Mouse (Mus musculus) heart, adult 2 months (tissue): ENCODE measurements at regions not wholly inside any gene's neighbourhood (a gene's known extent, or its start where the extent isn't known, plus 50 kb on each side); places are given as distances from the start of the nearest gene placed in this dataset.
"Not testable (repeated sequence)": the region's sequence is repeated elsewhere in the genome, so short reads cannot be mapped to it uniquely, and the experiment has no call there.

Experiments used
- DNase-seq, 2 experiments: peaks; one replicate each; pipeline ENCODE4 v3.0.0; 2021
- H3K27ac ChIP-seq: fragments of 200-600 bp; 2 replicates; pipeline ENCODE4 v1.8.1; 2022
- H3K27me3 ChIP-seq: fragments of 200-500 bp; 2 replicates; pipeline ENCODE4 v1.6.1; 2012; ENCODE audit warnings: mild to moderate bottlenecking, low read length, inconsistent platforms, mixed read lengths; ENCODE audit not compliant: control insufficient read depth, insufficient read depth
- H3K36me3 ChIP-seq: fragments of 200-500 bp; 2 replicates; pipeline ENCODE4 v1.6.1; 2012; ENCODE audit warnings: low read length, inconsistent platforms; ENCODE audit not compliant: control insufficient read depth, insufficient read depth
- H3K4me1 ChIP-seq: fragments of 200-500 bp; 2 replicates; pipeline ENCODE4 v1.6.1; 2011; ENCODE audit warnings: low read length; ENCODE audit not compliant: control insufficient read depth, insufficient read depth
- H3K4me3 ChIP-seq: fragments of 200-600 bp; 2 replicates; pipeline ENCODE4 v1.8.1; 2022
- H3K79me2 ChIP-seq: fragments of 200-500 bp; replicated peaks from 2 replicates; pipeline ENCODE4 v1.6.1; 2012; ENCODE audit warnings: mild to moderate bottlenecking, inconsistent platforms, low read length, moderate library complexity, mixed read lengths; ENCODE audit not compliant: control insufficient read depth, insufficient read depth
- H3K9ac ChIP-seq: fragments of 200-500 bp; 2 replicates; pipeline ENCODE4 v1.6.1; 2012; ENCODE audit warnings: low read depth, mild to moderate bottlenecking, control low read depth, inconsistent platforms, low read length, mixed read lengths
- CTCF ChIP-seq: fragments of 200-600 bp; IDR thresholded peaks from 2 replicates; pipeline ENCODE4 v1.8.1; 2022; ENCODE audit warnings: antibody characterized with exemption, mild to moderate bottlenecking, moderate library complexity
- EP300 ChIP-seq: fragments of 200-500 bp; IDR thresholded peaks from 2 replicates; pipeline ENCODE4 v1.6.1; 2011; ENCODE audit warnings: low read depth, low read length, control low read depth; ENCODE audit not compliant: insufficient read depth
- POLR2A ChIP-seq: fragments of 200-500 bp; IDR thresholded peaks from 2 replicates; pipeline ENCODE4 v1.6.1; 2011; ENCODE audit warnings: mild to moderate bottlenecking, low read depth, low read length, control low read depth; ENCODE audit not compliant: insufficient read depth
- WGBS: fragments of 180-500 bp; shearing (Covaris S2); methylation state at CpG from one replicate; pipeline ENCODE4 v1.1.7; 2018; 5-methylcytosine and 5-hydroxymethylcytosine counted together
- intact Hi-C: fragments of 180-260 bp; cut with DNase I; formaldehyde crosslinking; loops from one replicate; pipeline ENCODE4 v1.15.1; 2025

DNA sequence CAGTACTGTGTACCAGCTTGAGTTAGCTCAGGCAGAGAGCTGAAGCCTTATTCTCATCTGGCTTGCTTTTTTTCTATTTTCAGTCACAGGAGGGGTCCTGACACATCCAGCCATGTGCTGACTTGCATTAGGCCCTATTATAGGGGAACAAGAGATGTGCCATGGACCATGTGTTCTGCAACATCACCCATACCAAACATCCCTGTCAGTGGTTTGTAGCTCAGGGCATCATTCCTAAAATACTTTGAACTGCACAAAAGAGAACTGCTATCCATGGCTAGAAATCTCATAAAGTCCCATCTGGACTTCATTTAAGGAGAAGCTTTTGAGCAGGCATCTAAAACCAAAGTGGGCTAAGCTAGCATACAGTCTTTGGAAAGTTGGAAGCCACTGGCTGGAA, 304.1 kb downstream of the Sec16b start:
- intact Hi-C loops = no loop called here
- no peak for TF ChIP-seq CTCF
- TF ChIP-seq POLR2A = no peak
- no peak for TF ChIP-seq EP300
- Histone ChIP-seq H3K27ac (no peak overlapping the region), H3K79me2 (no peaks in the 10 kb centered on the region), H3K9ac (no peak overlapping the region), H3K27me3 (no peaks in the 10 kb centered on the region), H3K4me1 (no peaks in the 10 kb centered on the region), H3K36me3 (no peaks in the 10 kb centered on the region), H3K4me3 (no peak overlapping the region)
- DNase-seq = no peak

DNA sequence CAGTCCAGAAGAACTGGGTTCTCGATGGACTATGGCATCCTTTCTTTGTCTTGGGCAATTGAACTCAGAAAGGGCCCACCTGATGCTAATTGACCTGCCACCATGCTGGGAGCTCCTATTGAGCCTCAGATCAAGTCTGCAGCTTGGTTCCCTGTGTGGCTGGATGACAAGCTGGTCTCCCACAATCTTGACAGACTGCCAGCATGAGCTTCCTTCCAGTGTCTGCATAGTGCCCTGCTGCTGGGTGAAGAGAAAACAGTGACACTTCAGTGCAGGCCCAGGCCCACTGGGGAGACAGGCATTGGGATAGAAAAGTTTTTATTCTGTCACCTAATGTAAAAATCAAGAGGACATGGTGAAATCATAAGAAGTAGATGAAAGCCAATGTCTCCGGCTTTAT, 321.4 kb downstream of the Sec16b start:
- TF ChIP-seq CTCF (no peak), EP300 (no peak), POLR2A (no peak)
- H3K27ac ChIP-seq = no peak overlapping the region
- H3K4me3 ChIP-seq = no peak overlapping the region
- no peak for DNase-seq
- intact Hi-C loops = no loop called here
- no peak overlapping the region for H3K9ac ChIP-seq
- H3K4me1 ChIP-seq = no peaks in the 10 kb centered on the region
- H3K79me2 ChIP-seq = no peaks in the 10 kb centered on the region
- no peaks in the 10 kb centered on the region for H3K36me3 ChIP-seq
- 47% methylated on average over 2 of the region's 2 CpGs for WGBS
- H3K27me3 ChIP-seq = no peaks in the 10 kb centered on the region

DNA sequence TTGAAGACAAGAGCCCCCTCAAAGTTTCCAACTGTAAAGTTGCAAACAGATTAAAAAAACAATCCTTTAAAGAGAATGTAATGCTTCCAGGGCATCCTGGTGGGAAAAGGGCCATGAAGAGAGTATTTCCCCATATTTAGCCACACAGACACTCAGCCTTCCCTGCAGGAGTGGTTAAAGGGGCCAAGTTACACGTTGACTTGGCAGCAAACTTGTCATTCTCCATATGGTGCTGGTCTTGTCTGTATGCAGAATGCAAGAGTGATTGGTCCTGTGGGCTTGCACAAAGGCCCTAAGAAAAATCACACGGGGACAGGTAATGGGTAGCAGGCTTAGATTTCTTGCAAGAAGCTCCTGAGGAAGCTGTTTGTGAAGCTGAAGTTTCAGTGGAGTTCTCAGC, 325.0 kb downstream of the Sec16b start:
- intact Hi-C loops = no loop called here
- no peaks in the 10 kb centered on the region for H3K4me1 ChIP-seq
- H3K4me3 ChIP-seq = no peak overlapping the region
- 37% methylated on average over 2 of the region's 2 CpGs for WGBS
- H3K27me3 ChIP-seq = no peaks in the 10 kb centered on the region
- DNase-seq = no peak
- no peaks in the 10 kb centered on the region for H3K36me3 ChIP-seq
- no peaks in the 10 kb centered on the region for H3K79me2 ChIP-seq
- TF ChIP-seq CTCF = no peak
- TF ChIP-seq EP300 = no peak
- TF ChIP-seq POLR2A = no peak
- no peak overlapping the region for H3K9ac ChIP-seq
- no peak overlapping the region for H3K27ac ChIP-seq

DNA sequence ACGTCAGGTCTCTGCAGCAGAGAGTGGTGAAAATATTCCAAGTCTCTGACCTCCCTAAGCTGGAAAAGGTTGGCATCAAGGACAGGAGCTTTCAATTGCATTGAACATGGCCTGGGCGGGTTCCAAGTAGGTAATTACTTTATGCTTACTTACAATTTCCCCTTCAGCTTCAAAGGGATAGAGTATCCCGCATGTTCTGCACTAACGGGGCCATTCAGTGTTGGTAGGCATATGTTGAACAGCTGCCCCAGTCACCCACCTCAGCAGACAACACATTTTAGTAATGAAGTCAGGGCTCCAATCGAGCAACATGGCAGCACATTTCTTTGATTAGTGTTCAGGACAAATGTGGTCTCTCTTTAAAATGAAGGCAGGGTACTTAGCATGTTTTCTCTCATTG, 366.2 kb downstream of the Sec16b start:
- H3K4me3 ChIP-seq = no peak overlapping the region
- no peaks in the 10 kb centered on the region for H3K4me1 ChIP-seq
- no peak for DNase-seq
- 70% methylated on average over 5 of the region's 5 CpGs for WGBS
- no peaks in the 10 kb centered on the region for H3K36me3 ChIP-seq
- H3K27ac ChIP-seq = no peak overlapping the region
- H3K9ac ChIP-seq = no peak overlapping the region
- TF ChIP-seq POLR2A (no peak), EP300 (no peak), CTCF (no peak)
- H3K27me3 ChIP-seq = no peaks in the 10 kb centered on the region
- H3K79me2 ChIP-seq = no peaks in the 10 kb centered on the region
- intact Hi-C loops = no loop called here

DNA sequence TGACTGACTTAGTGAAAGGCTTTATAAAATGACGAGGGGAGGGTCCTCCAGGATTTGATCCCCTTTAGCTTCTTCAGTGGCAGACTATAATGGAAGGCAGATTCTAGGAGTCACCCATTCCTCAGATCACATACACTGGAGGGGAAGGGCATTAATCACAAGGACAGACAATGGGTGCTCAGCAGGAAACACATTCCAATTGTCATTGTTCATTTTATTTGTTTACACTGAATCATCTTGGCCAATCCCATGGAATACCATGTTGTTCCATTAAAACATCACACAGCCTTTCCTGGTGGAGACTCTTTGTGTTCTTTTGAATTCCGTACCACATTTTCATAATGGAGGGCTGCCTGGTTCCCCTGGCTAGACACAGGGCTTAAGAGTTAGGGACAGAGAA, 368.5 kb downstream of the Sec16b start:
- WGBS = 48% methylated on average over 2 of the region's 2 CpGs
- intact Hi-C loops = no loop called here

DNA sequence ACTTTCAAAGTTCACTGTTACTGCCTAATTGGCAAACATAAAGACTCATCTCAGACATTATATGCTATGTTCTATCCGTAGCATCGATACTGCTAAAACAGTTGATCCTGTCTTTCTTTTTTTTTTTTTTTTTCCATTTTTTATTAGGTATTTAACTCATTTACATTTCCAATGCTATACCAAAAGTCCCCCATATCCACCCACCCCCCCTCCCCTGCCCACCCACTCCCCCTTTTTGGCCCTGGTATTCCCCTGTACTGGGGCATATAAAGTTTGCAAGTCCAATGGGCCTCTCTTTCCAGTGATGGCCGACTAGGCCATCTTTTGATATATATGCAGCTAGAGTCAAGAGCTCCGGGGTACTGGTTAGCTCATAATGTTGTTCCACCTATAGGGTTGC, 370.6 kb downstream of the Sec16b start:
- H3K27me3 ChIP-seq, intact Hi-C loops, DNase-seq, H3K79me2 ChIP-seq, H3K4me3 ChIP-seq, H3K4me1 ChIP-seq, H3K36me3 ChIP-seq, H3K27ac ChIP-seq, H3K9ac ChIP-seq: not testable (repeated sequence)
- 92% methylated on average over 2 of the region's 4 CpGs for WGBS

More for the DNA sequence above, 368.5 kb downstream of the Sec16b start:
- Histone ChIP-seq H3K4me3 (no peak overlapping the region), H3K9ac (no peak overlapping the region), H3K36me3 (no peaks in the 10 kb centered on the region), H3K4me1 (no peaks in the 10 kb centered on the region), H3K79me2 (no peaks in the 10 kb centered on the region), H3K27ac (no peak overlapping the region), H3K27me3 (no peaks in the 10 kb centered on the region)
- no peak for DNase-seq
- TF ChIP-seq EP300 (no peak), CTCF (no peak), POLR2A (no peak)

DNA sequence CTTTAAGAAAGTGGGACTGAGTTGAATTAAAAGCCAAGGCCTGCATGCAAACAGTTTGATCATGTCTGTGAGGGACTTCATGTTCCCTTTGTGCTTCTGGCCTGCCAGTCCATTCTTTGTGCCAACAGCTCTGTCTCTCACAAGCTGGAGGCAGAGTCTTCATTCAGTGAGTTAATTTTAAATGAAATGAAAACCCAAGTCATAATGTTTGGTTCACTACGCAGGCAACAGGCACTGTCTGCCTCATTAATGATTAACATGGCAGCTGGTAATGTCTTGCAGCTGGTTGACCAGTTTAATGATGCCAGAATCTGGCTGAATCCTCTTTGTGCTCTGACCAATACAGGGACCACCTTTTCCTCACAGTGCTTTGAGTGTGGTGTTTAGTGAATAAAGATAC, 380.6 kb downstream of the Sec16b start:
- H3K36me3 ChIP-seq = no peaks in the 10 kb centered on the region
- 66% methylated on average over 1 of the region's 1 CpGs for WGBS
- intact Hi-C loops = no loop called here

More for the DNA sequence above, 380.6 kb downstream of the Sec16b start:
- DNase-seq = no peak
- H3K79me2 ChIP-seq = no peaks in the 10 kb centered on the region
- TF ChIP-seq EP300 (no peak), CTCF (no peak), POLR2A (no peak)
- H3K9ac ChIP-seq = no peak overlapping the region
- no peak overlapping the region for H3K4me3 ChIP-seq
- no peak overlapping the region for H3K27ac ChIP-seq
- no peaks in the 10 kb centered on the region for H3K27me3 ChIP-seq
- H3K4me1 ChIP-seq = no peaks in the 10 kb centered on the region
